Mouse (Mus musculus): Measurements from ENCODE around the gene Paox. TPM values are rescaled to one million over a fixed set of nuclear protein-coding genes. Genes with fewer than 3 reads are reported as not detected.
A peak's percentile ranks its signal among the peaks of the same experiment; 100 is the strongest.

The Paox gene
- 18.6 and 21.3 TPM in 2 replicates for polyA plus RNA-seq (2016; fragmentation: Nextera tagmentation; extraction: Ambion mirVana)

- peak within 1 kb of the TSS; percentile 89 for H3K27ac ChIP-seq (replicated peaks)
- H3K36me3 ChIP-seq (replicated peaks), result peaks cover 27% of the 10 kb centered on the region
These were observed at the start of gene Paox for GRCm38 (mm10) chr7:140115583-140116328. Gene Paox, plus strand, starts transcription at chr7:140115799.

GRCm38 (mm10) chr7:140067397-140067796 is 48.2 kb upstream of the Paox start:
- no peak overlapping the region for H3K4me3 ChIP-seq
- DNase-seq (ENCODE audit: low spot score), result no peak
- H3K9me3 ChIP-seq, result no peaks in the 10 kb centered on the region
- peaks cover 88% of the 10 kb centered on the region for H3K27me3 ChIP-seq (replicated peaks; ENCODE audit: low read depth, poor library complexity, severe bottlenecking)
- WGBS, result 69% methylated on average over 6 of the region's 6 CpGs
- no peaks in the 10 kb centered on the region for H3K36me3 ChIP-seq (replicated peaks)
- peaks cover 13% of the 10 kb centered on the region for H3K4me1 ChIP-seq
- no peak overlapping the region for H3K27ac ChIP-seq (replicated peaks)

More at GRCm38 (mm10) chr7:140115583-140116328, at the start of gene Paox:
- peak; percentile 52 for DNase-seq (ENCODE audit: low spot score)
- Histone ChIP-seq H3K27me3 (replicated peaks; ENCODE audit: low read depth, poor library complexity, severe bottlenecking) (no peaks in the 10 kb centered on the region), H3K9me3 (no peaks in the 10 kb centered on the region), H3K4me3 (peak within 1 kb of the TSS; percentile 72), H3K4me1 (peaks cover 9% of the 10 kb centered on the region)
- 2% methylated on average over 23 of the region's 23 CpGs for WGBS

- H3K27me3 ChIP-seq (replicated peaks; ENCODE audit: low read depth, poor library complexity, severe bottlenecking), result peaks cover 68% of the 10 kb centered on the region
- no peaks in the 10 kb centered on the region for H3K36me3 ChIP-seq (replicated peaks)
- peak overlapping the region; percentile 76 for H3K27ac ChIP-seq (replicated peaks)
- peak; percentile 53 for DNase-seq (ENCODE audit: low spot score)
- peaks cover 7% of the 10 kb centered on the region for H3K4me1 ChIP-seq
- H3K4me3 ChIP-seq, result peak overlapping the region; percentile 52
- no peaks in the 10 kb centered on the region for H3K9me3 ChIP-seq
- WGBS, result 30% methylated on average over 39 of the region's 39 CpGs
These were observed 45.4 kb upstream of the Paox start for GRCm38 (mm10) chr7:140070042-140070711.

GRCm38 (mm10) chr7:140077698-140078097 is 37.9 kb upstream of the Paox start:
- WGBS, result 79% methylated on average over 6 of the region's 6 CpGs
- no peak for DNase-seq (ENCODE audit: low spot score)

GRCm38 (mm10) chr7:140078711-140079110 is 36.9 kb upstream of the Paox start:
- H3K27me3 ChIP-seq (replicated peaks; ENCODE audit: low read depth, poor library complexity, severe bottlenecking), result peaks cover 47% of the 10 kb centered on the region
- no peak overlapping the region for H3K27ac ChIP-seq (replicated peaks)
- no peak overlapping the region for H3K4me3 ChIP-seq
- H3K4me1 ChIP-seq, result peaks cover 30% of the 10 kb centered on the region
- 9% methylated on average over 5 of the region's 5 CpGs for WGBS
- H3K9me3 ChIP-seq, result no peaks in the 10 kb centered on the region
- DNase-seq (ENCODE audit: low spot score), result peak; percentile 81
- no peaks in the 10 kb centered on the region for H3K36me3 ChIP-seq (replicated peaks)

More at GRCm38 (mm10) chr7:140077698-140078097, 37.9 kb upstream of the Paox start:
- H3K27me3 ChIP-seq (replicated peaks; ENCODE audit: low read depth, poor library complexity, severe bottlenecking), result peaks cover 45% of the 10 kb centered on the region
- no peaks in the 10 kb centered on the region for H3K9me3 ChIP-seq
- no peak overlapping the region for H3K4me3 ChIP-seq
- peaks cover 26% of the 10 kb centered on the region for H3K4me1 ChIP-seq
- H3K36me3 ChIP-seq (replicated peaks), result no peaks in the 10 kb centered on the region
- H3K27ac ChIP-seq (replicated peaks), result no peak overlapping the region

GRCm38 (mm10) chr7:140080503-140081156 is 35.0 kb upstream of the Paox start:
- H3K4me1 ChIP-seq, result peaks cover 30% of the 10 kb centered on the region
- H3K27ac ChIP-seq (replicated peaks), result peak overlapping the region; percentile 57; the same call in 1 of the 2 replicates
- DNase-seq (ENCODE audit: low spot score), result peak; percentile 88
- 4% methylated on average over 24 of the region's 24 CpGs for WGBS
- H3K36me3 ChIP-seq (replicated peaks), result no peaks in the 10 kb centered on the region
- H3K4me3 ChIP-seq, result peak overlapping the region; percentile 50
- no peaks in the 10 kb centered on the region for H3K9me3 ChIP-seq
- H3K27me3 ChIP-seq (replicated peaks; ENCODE audit: low read depth, poor library complexity, severe bottlenecking), result peaks cover 47% of the 10 kb centered on the region

GRCm38 (mm10) chr7:140081408-140082241 is 34.0 kb upstream of the Paox start:
- Histone ChIP-seq H3K4me3 (peak overlapping the region; percentile 50), H3K27me3 (replicated peaks; ENCODE audit: low read depth, poor library complexity, severe bottlenecking) (peaks cover 47% of the 10 kb centered on the region), H3K9me3 (no peaks in the 10 kb centered on the region), H3K4me1 (peaks cover 30% of the 10 kb centered on the region), H3K27ac (replicated peaks) (no peak overlapping the region), H3K36me3 (replicated peaks) (no peaks in the 10 kb centered on the region)
- WGBS, result 17% methylated on average over 20 of the region's 20 CpGs
- no peak for DNase-seq (ENCODE audit: low spot score)

- H3K9me3 ChIP-seq, result no peaks in the 10 kb centered on the region
- H3K4me3 ChIP-seq, result peak within 1 kb of the TSS; percentile 50
- no peak within 1 kb of the TSS for H3K27ac ChIP-seq (replicated peaks)
- no peaks in the 10 kb centered on the region for H3K36me3 ChIP-seq (replicated peaks)
- peaks cover 30% of the 10 kb centered on the region for H3K4me1 ChIP-seq
- peaks cover 47% of the 10 kb centered on the region for H3K27me3 ChIP-seq (replicated peaks; ENCODE audit: low read depth, poor library complexity, severe bottlenecking)
- WGBS, result 7% methylated on average over 18 of the region's 18 CpGs
- DNase-seq (ENCODE audit: low spot score), result peak; percentile 85
These were observed 33.3 kb upstream of the Paox start, which contains the start of gene Caly for GRCm38 (mm10) chr7:140082242-140082678. Gene Caly, minus strand, starts transcription at chr7:140082548.

- H3K4me1 ChIP-seq, result peaks cover 9% of the 10 kb centered on the region
- DNase-seq (ENCODE audit: low spot score), result no peak
- 0 out of 2 replicates have a peak, but pooled peaks cover 3% of the 10 kb centered on the region for H3K27me3 ChIP-seq (replicated peaks; ENCODE audit: low read depth, poor library complexity, severe bottlenecking)
- no peaks in the 10 kb centered on the region for H3K9me3 ChIP-seq
- WGBS, result 82% methylated on average over 10 of the region's 10 CpGs
- H3K4me3 ChIP-seq, result no peak overlapping the region
- no peak overlapping the region for H3K27ac ChIP-seq (replicated peaks)
- H3K36me3 ChIP-seq (replicated peaks), result no peaks in the 10 kb centered on the region
These were observed 25.0 kb upstream of the Paox start for GRCm38 (mm10) chr7:140090601-140091000.

- whole genome bisulfite sequencing, result 76% methylated on average over 5 of the region's 5 CpGs
These were observed 22.6 kb upstream of the Paox start, which contains the start of gene Prap1 for GRCm38 (mm10) chr7:140092924-140093528. Gene Prap1, plus strand, starts transcription at chr7:140093395.

GRCm38 (mm10) chr7:140094954-140095353 is 20.6 kb upstream of the Paox start:
- Histone ChIP-seq H3K4me1 (peaks cover 9% of the 10 kb centered on the region), H3K27me3 (replicated peaks; ENCODE audit: low read depth, poor library complexity, severe bottlenecking) (0 out of 2 replicates have a peak, but pooled peaks cover 3% of the 10 kb centered on the region), H3K9me3 (no peaks in the 10 kb centered on the region), H3K27ac (replicated peaks) (no peak overlapping the region), H3K36me3 (replicated peaks) (no peaks in the 10 kb centered on the region), H3K4me3 (no peak overlapping the region)
- no peak for DNase-seq (ENCODE audit: low spot score)
- 65% methylated on average over 5 of the region's 5 CpGs for WGBS

More at GRCm38 (mm10) chr7:140092924-140093528, 22.6 kb upstream of the Paox start, which contains the start of gene Prap1:
- Histone ChIP-seq H3K9me3 (no peaks in the 10 kb centered on the region), H3K4me1 (peaks cover 9% of the 10 kb centered on the region), H3K27me3 (replicated peaks; ENCODE audit: low read depth, poor library complexity, severe bottlenecking) (0 out of 2 replicates have a peak, but pooled peaks cover 3% of the 10 kb centered on the region), H3K36me3 (replicated peaks) (no peaks in the 10 kb centered on the region), H3K27ac (replicated peaks) (no peak within 1 kb of the TSS), H3K4me3 (no peak within 1 kb of the TSS)
- no peak for DNase-seq (ENCODE audit: low spot score)

Measured in embryonic facial prominence, embryonic 10.5 days (tissue).